Mouse (Mus musculus) fat pad, adult 2 months (tissue): ENCODE measurements around the gene Rasef.
"Not testable (repeated sequence)": the region's sequence is repeated elsewhere in the genome, so short reads cannot be mapped to it uniquely, and the experiment has no call there.

ENCODE experiments used
- DNase-seq: peaks from one replicate; pipeline ENCODE4 v3.0.0-alpha.2; 2011; ENCODE audit warnings: low read depth, low spot score; ENCODE audit errors: extremely low read depth

Gene Rasef

DNA sequence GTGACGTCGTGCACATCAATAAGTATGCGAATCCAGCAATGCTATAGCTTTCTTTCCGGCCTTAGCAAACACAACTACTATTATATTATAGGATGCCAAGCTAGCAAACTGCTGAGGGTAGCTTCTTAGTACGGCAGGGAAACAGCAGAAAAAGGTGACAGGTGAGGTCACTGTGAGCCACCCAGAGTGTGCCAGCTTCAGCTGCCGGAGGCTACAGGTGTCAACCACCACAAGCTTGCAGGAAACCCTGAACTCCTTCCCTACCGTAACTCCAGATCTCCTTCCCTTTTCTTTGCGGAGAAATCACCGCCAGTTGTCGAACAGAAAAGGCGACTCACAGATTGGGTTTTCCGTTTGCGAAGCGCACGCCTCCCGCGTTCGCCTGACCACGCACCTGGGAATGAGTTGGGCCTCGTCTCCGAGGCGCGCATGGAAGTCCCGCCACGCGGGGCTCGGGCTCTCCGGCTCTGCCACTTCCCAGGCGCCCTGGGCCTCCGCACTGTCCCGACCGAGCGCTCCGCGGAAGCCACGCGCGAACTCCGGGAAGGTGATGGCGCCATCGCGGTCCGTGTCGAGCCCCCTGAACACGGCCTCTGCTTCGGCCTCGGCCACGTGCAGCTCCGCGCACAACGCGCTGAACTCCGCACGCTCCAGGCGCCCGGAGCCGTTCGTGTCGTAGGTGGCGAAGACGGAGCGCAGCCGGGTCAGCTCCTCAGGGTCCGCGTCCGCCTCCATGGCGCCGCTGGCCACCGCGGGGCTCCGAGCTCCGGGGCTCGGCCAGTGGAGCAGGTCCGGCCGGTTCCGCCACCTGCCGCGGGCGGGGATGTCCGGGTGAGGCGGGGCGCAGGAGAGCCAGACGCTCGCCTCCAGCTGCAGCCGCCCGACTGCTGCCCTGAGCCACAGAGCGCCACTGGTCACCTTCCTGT lies at the start of gene Rasef:
Gene Rasef (minus strand): TSS at position 735 of the 926 bp plus-strand sequence.
- no peak for DNase-seq

DNA sequence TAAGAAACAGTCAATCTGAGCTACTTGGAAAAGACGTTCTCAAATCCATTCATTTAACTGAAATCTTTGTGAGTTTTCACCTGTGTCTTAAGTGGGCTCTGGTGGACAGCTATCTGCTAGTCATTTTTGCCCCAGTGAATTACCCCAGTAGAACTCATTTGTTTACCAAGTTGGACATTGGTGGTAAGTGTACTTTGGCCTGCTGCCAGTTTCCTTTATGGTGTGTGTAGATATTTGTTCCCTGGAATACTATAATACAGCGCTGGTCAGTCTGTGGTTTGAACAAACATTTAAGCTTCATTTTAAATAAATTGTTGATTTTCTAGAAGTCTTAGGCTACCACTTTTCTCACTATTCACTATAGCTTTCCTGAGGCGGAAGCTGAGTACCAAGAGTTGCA lies 35.8 kb upstream of the Rasef start:
- DNase-seq: no peak

DNA sequence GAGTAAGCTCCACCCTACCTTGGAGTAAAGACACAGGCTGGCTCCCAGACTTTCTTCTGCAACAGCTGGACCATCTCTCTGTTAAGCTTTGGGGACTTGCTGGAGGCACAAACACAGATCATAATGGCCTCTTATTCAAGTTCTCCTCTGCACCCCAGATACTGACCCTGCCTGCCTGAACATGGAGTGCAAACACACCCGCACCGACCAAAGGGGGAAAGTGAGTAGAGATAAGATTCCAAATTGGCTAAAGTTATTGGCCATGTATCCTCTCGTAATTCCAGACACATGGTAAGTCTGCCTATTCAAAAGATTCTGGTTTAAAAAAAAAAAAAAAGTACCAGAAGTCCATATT lies 369 bp upstream of the Rasef start:
- DNase-seq: no peak

DNA sequence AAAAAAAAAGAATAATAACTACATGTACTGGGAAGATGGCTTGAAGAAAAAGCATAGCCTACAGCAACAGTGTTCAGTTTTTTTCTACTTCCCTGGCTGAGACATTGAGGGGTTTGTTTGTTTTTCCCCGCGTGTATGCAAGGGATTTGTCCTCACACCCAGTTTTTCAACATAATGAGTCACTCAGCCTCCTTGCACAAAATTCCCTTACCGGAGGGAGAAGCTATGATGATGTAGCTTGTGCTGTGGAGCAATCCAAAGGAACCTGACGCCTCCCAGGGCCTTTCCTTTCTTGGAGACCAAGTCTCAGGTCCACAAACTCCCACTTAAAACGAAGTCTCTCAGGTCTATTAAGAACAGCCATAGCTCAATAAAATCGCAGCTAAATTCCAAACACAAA lies 1.3 kb downstream of the Rasef start:
- DNase-seq: no peak

DNA sequence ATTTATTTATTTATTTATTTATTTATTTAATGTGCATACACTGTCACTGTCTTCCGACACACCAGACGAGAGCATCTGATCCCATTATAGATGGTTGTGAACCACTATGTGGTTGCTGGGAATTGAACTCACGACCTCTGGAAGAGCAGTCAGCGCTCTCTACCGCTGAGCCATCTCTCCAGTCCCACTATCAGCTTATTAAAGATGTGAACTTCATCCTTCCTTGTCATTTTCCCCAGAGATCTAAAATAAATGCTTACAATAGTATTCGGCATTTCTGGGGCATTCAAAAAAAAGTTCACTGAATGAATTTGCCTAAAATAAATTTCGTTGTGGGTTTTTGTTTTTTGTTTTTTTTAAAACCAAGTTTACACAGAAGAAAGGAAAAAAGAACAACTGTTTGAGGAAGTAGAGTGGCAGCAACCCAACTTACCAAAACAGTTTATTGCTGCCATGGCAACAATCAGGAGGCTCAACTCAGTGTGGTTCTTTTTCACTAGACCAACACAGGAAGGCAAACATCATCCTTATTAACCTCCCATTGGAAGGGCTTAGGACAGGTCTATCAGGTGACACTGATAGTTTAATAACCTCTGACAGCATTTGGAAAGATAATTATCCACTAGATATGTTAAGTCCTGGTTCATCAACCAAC lies 2.6 kb downstream of the Rasef start:
- DNase-seq: no peak

DNA sequence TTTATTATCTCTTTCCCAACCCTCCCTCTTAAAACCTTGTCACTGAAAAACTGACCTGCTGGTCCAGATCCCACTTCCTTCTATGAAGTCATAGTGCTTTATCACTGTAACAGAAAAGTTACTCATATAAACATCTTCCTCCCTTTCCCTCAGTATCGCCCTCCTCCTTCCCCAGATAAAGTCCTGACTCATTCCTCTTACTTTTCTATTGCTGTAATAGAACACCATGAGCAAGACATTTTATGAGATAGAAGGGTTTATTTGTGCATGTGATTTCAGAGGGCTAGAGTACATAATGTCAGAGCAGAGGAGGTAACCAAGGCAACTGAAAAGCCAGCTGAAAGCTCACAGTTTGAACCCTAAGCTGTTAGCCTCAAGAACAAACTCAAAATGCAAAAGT lies 6.6 kb downstream of the Rasef start:
- DNase-seq: no peak

DNA sequence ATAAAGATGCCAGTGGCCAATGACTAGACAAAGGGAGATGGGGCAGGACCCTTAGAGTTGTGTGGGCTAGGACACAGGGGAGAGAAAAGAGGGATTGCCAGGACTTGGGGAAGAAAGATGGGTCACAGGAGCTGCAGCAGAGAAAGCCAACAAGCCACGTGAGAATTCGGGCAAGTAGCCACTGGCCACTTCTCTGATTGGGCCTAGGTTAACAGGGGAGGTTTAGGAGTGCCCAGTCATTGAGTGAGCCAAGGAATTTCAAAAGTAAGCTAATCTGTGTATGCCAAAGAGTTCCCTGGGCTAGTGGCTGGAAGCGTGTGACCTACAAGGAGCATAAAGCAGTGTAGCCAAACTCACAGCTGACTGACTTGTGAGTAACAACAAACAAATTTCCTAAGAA lies 9.7 kb downstream of the Rasef start:
- DNase-seq: no peak

DNA sequence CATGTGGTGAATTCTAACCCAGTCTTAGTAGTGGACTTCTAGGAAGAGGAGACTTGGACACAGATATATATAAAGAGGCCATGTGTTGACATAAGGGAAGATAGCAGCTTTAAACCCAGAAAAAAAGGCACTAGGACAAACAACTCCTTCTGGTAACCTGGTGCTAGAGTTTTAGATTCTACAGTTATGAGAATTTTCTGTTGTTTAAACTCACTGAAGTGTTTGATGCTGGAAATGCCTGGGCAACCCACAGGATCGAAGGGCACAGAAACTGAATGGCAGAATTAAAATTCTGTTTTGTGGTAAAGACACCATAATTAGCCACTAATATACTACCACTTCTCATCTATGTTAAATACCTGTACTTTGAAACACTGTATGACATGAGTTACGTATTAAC lies 15.5 kb downstream of the Rasef start:
- no peak for DNase-seq

DNA sequence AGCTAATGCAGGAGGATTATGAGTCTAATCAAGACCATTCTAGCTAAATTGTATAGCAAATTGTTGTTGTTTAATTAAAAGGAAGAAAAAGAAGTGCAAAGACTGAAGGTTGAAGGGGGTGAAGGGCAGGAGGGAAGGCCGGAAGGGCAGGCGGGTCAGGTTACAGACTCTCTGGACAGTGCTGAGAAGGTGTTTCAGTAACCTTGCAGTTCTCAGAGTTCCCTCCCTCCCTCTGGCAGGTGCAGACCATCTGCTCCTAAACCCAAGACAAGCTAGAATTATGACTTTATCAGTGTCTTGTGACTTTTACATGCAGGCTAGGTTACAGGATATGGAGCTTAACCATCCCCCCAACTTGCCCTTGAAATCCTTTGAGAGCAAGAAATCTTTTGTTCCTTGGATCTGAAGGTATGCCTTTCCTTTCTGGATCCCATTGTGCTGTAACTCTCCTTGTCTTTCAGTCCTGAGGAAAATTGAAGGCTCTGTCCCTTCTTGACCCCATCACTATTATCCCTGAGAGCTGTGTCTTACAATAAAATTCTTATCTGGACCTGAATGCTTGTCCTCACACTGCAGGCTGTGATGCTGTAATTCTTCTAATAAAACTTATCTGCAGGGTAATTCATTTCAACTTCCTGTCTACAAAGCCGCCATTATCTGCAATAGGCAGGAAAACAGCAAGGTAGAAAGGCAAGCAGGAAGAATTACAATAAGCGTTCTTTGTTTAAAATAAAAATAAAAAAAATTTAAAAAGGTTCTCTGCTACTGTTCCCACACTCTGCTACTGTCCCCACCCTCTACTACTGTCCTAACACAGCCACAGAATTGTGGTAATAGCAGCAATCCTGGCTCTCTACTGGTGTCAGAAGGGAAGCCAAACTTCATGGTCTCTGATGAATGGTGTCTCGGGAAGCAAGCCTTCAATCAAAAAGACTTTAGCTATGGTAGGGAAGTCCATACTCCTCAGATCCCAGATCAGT lies 16.7 kb downstream of the Rasef start:
- no peak for DNase-seq

DNA sequence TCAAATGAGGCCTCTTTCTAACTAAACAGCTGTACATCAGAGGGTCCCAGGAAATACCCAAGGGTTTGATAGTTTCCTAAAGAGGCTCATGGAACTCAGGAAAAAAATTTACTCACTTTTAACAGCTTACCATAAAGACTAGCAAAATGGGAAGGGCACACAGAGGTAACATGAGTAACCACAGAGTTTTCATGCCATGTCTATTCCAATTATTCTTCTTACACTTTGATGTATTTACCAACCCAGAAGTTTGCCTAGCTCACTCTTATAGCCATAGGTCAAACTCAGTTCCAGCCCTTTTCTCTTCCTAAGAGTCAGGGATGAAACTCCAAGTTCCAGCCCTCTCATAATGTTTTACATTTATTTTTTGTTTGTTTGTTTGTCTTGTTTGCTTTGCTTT lies 18.8 kb downstream of the Rasef start:
- DNase-seq: no peak

DNA sequence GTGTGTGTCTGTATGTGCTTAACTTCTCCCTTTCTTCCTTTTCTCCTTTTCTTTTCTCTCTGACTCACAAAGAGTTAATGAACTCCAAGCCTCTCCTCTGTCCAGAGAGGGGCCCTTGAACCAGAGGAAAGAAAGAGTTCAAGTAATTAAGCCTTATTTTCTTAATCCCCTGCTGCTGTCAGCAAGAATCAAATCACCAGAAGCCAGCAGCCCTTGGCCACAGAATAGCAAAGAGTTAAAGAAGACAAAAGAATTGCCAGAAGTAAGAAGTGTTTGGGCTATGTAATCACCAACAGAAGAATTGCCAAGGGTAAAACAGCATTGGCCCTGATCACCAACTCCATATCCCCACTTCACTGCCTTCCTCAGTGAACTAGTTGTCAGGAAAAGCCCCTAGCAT lies 20.2 kb downstream of the Rasef start:
- DNase-seq: no peak

DNA sequence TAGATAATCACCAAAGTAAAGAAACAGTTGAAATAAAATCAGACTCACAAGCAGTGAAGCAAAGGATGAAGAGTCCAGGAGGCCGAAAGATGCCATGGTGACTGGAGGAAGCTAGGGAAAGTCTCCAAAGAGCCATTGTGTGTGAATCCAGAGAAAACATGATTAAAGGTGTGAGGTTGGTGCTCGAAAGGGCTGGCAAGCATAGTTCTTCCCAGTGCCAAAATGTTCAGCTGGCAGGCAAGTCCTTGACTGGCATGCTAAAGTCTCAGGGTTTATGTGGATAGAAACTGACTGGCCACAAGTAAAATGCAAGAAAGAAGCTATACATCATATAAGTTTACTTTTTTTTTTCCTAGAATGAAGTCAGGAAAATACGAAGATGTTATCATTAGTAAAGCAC lies 22.6 kb downstream of the Rasef start:
- no peak for DNase-seq

DNA sequence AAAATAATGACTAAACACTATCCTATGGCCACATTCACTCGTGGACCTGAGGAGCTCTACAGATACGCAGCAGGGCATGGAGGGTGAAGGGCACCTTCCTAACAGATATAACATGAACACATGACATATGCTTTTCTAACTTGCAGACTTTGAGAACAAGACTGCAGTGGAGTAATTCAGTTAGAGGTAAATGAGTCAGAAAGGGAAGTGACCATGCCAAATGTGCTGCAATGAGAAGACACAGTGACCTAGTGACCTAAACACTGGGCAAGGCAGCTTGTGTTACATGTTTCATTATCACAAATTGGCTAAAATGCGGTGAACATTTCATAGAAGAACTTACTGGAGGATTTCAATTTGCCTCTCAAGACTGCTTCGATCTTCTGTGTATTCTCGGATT lies 42.6 kb downstream of the Rasef start:
- no peak for DNase-seq

DNA sequence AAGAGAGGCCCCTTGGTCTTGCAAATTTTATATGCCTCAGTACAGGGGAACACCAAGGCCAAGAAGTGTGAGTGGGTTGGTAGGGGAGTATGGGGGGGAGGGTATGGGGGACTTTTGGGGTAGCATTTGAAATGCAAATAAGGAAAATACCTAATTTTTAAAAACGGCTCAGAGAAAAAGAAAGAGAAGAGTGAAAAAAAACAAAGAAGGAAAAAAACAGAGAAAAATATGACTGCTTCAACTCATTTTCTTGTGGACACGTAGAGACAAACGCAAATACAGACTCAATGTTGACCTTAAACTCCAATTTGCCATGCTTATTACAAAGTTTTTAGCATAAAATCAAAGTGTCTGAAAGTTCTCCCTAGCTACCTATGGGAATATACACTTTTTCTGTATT lies 51.4 kb downstream of the Rasef start:
- no peak for DNase-seq

DNA sequence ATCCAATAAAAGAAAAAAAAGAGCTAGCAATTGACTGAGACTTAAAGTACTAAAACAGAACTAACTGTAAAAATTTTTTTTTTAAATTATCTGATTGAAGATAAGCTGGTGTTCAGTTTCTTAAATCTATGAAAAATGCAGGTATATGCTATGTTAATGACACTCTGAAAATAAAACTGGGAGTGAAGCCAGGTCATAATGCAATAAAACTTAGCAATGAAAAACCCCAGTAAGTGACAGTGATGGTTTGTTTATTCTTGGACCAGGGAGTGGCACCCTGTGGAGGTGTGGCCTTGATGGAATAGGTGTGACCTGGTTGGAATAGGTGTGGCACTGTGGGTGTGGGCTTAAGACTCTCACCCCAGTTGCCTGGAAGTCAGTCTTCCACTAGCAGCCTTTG lies 71.0 kb downstream of the Rasef start:
- no peak for DNase-seq

DNA sequence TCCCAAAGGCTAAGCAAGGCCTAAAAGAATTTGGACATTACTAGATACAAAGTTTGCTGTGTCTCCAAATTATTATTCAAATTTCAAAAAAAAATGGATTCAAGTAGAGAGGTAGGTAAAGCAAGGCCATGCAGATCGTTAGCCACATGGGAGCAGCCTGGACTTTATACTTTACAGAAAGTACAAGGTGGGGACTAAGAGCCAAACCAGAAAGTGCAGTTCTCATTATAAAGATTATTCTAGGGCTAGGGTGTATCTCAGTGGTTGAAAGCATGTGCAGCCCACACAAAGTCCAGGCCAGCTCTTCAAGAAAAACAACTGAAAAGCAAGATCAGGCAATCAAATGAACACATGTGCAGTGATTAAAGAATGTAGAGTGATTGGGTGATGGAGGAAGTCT lies 72.0 kb downstream of the Rasef start:
- DNase-seq: no peak

DNA sequence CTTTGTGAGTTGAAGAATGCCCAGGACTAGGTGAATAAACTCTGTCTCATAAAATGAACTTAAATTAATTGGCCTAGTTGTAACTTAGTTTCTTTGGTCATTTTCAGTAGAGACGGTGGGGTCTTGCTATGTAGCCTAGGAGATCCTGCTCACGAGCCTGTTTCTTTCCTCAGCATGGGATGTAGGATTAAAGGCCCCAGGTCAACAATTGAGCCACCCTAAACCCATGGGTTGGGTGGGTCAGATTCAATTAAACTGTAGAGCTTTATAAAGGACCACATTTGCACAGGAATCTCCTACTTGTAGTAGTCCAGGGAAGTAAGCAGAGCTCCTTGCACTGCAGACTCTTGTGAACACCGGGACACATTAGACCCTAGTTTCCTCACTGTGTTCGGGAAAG lies 107.6 kb downstream of the Rasef start, which contains the start of gene Gm428:
Gene Gm428 (plus strand): TSS at position 301 of the 400 bp plus-strand sequence.
- not testable (repeated sequence) for DNase-seq

DNA sequence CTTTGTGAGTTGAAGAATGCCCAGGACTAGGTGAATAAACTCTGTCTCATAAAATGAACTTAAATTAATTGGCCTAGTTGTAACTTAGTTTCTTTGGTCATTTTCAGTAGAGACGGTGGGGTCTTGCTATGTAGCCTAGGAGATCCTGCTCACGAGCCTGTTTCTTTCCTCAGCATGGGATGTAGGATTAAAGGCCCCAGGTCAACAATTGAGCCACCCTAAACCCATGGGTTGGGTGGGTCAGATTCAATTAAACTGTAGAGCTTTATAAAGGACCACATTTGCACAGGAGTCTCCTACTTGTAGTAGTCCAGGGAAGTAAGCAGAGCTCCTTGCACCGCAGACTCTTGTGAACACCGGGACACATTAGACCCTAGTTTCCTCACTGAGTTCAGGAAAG lies 122.7 kb downstream of the Rasef start, which contains the start of gene Gm11239:
Gene Gm11239 (plus strand): TSS at position 301 of the 400 bp plus-strand sequence.
- DNase-seq: not testable (repeated sequence)
